Mouse (Mus musculus): ENCODE results near the gene Casq2.

DNA sequence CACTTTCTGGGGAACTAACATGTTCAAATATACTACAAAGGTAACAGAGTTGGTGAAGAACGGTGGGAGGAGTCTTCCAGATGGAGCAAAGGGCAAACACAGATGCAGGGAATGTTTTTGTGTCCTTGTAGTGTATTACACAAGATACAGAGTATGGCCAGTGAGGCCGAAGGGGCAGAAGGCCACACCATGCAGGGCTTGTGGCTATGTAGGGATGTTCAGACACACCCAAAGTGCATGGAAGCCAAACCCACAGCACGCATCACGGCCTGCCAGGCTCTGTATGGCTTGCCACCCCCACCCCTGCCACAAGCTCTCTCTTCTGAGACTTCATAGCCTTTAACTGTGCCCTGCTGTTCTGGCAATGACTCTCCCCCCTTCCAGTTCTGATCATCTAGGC lies 15.2 kb downstream of the Casq2 start:
- no peak for TF ChIP-seq CTCF (IDR thresholded peaks at IDR 0.05; ENCODE audit: control insufficient read depth, insufficient read depth, insufficient read length)
- no peak for TF ChIP-seq FOSL1 (IDR thresholded peaks at IDR 0.05; ENCODE audit: insufficient read depth, low read length, poor library complexity, severe bottlenecking)
- TF ChIP-seq USF1 (IDR thresholded peaks at IDR 0.05; ENCODE audit: low read depth), result no peak
- TF ChIP-seq MAX (IDR thresholded peaks at IDR 0.05), result no peak
- peak; percentile 50 for TF ChIP-seq CEBPB (IDR thresholded peaks at IDR 0.05; ENCODE audit: low read depth)

Data from C2C12 (cell line).